Mouse (Mus musculus) limb, embryonic 11.5 days (tissue): ENCODE results near the gene Hivep3. TPM values are rescaled to one million over a fixed set of nuclear protein-coding genes. Genes with fewer than 3 reads are reported as not detected.

Experiments used
- ATAC-seq: fragments of 200-750 bp; cut with Nextera tagmentation; 2 replicates; pipeline ENCODE4 v1.8.0; 2017; ENCODE audit warnings: low read depth; ENCODE audit not compliant: insufficient number of reproducible peaks, low FRiP score, low TSS enrichment
- DNase-seq: peaks from one replicate; pipeline ENCODE4 v3.0.0-alpha.2; 2015; ENCODE audit warnings: low spot score
- H3K27ac ChIP-seq: fragments of 300-500 bp; sonication (generic); replicated peaks from 2 replicates; pipeline ENCODE4 v1.5.1; 2014; ENCODE audit warnings: low read depth, mild to moderate bottlenecking, low read length
- H3K27me3 ChIP-seq: fragments of 300-500 bp; sonication (generic); 2 replicates; pipeline ENCODE4 v1.6.1; 2014; ENCODE audit warnings: mild to moderate bottlenecking, low read length, mixed read lengths; ENCODE audit not compliant: control insufficient read depth, insufficient read depth
- H3K36me3 ChIP-seq: fragments of 300-500 bp; sonication (generic); 2 replicates; pipeline ENCODE4 v1.6.1; 2014; ENCODE audit warnings: mild to moderate bottlenecking, low read length, moderate library complexity, mixed read lengths; ENCODE audit not compliant: control insufficient read depth, insufficient read depth
- H3K4me1 ChIP-seq: fragments of 300-500 bp; sonication (generic); 2 replicates; pipeline ENCODE4 v1.6.1; 2014; ENCODE audit warnings: low read length, mixed read lengths; ENCODE audit not compliant: control insufficient read depth, insufficient read depth
- H3K4me2 ChIP-seq: fragments of 300-500 bp; sonication (generic); 2 replicates; pipeline ENCODE4 v1.6.1; 2014; ENCODE audit warnings: low read depth, mild to moderate bottlenecking, moderate library complexity; ENCODE audit not compliant: severe bottlenecking
- H3K4me3 ChIP-seq: fragments of 300-500 bp; sonication (generic); 2 replicates; pipeline ENCODE4 v1.5.1; 2014; ENCODE audit warnings: low read depth, low read length
- H3K9ac ChIP-seq: fragments of 300-500 bp; sonication (generic); 2 replicates; pipeline ENCODE4 v1.6.1; 2014; ENCODE audit warnings: mild to moderate bottlenecking, low read length
- H3K9me3 ChIP-seq: fragments of 300-500 bp; sonication (generic); 2 replicates; pipeline ENCODE4 v1.6.1; 2016; ENCODE audit warnings: low read length; ENCODE audit not compliant: control insufficient read depth
- WGBS: fragments of 180-500 bp; shearing (Covaris S2); extraction: QIAGEN DNeasy Blood & Tissue Kit; methylation state at CpG from one replicate; pipeline ENCODE4 v1.1.7; 2014; 5-methylcytosine and 5-hydroxymethylcytosine counted together
- polyA plus RNA-seq: library from polyadenylated mRNA; unstranded; fragments of >200 nt; fragmentation: Nextera tagmentation; extraction: Ambion mirVana; gene quantifications from 2 replicates; pipeline ENCODE4 v1.2.1, GENCODE M21; 2014

The Hivep3 gene
- polyA plus RNA-seq, 1 experiment from 2014 or later, result 0.55 TPM

DNA sequence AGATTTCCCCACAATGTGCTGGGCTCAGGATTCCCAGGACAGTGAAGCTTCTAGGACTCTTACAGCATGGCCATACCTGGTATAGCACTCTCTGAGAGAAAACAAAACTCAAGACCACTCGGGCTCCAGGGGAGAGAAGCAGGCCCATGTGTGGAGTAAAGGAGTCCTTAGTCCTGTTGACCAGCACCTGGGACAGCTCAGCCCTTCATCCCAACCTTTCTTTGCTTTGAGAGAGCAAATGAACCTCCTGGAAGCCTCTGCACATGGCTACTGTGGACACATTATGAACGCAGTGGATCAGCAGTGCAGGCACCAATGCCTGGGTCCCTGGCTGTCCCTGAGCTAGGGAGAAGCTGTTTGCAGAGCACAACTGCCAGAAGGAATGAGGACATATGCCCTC lies 181.5 kb downstream of the Hivep3 start:
- 82% methylated on average over 2 of the region's 2 CpGs for WGBS
- Histone ChIP-seq H3K9me3 (no peaks in the 10 kb centered on the region), H3K4me3 (no peak overlapping the region), H3K27ac (no peak overlapping the region), H3K4me1 (no peaks in the 10 kb centered on the region), H3K36me3 (no peaks in the 10 kb centered on the region), H3K9ac (no peak overlapping the region), H3K27me3 (no peaks in the 10 kb centered on the region), H3K4me2 (no peak overlapping the region)
- peak; percentile 30 for DNase-seq
- ATAC-seq, result no peak

DNA sequence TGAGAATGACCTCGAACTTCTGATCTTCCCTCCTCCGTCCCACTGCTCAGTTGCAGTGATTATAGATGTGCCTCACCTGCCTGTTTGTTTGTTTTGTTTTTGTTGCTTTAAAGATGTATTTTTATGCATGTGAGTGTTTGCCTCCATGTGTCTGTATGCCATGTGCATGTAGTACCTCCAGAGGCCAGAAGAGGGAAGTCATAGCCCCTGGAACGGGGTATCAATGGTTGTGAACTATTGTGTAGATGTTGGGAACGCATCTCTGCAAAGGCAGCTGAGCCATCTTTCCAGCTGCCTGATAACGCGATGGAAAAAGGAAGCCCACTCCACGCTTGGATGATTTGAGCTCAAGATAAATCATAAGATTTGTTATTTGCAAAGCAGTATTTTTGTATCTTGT lies 183.9 kb downstream of the Hivep3 start:
- no peak overlapping the region for H3K27ac ChIP-seq
- no peak overlapping the region for H3K4me3 ChIP-seq
- no peak for ATAC-seq
- no peak overlapping the region for H3K4me2 ChIP-seq
- H3K36me3 ChIP-seq, result no peaks in the 10 kb centered on the region
- no peaks in the 10 kb centered on the region for H3K9me3 ChIP-seq
- no peaks in the 10 kb centered on the region for H3K27me3 ChIP-seq
- H3K9ac ChIP-seq, result no peak overlapping the region
- H3K4me1 ChIP-seq, result no peaks in the 10 kb centered on the region
- 77% methylated on average over 7 of the region's 7 CpGs for WGBS
- peak; percentile 48 for DNase-seq

DNA sequence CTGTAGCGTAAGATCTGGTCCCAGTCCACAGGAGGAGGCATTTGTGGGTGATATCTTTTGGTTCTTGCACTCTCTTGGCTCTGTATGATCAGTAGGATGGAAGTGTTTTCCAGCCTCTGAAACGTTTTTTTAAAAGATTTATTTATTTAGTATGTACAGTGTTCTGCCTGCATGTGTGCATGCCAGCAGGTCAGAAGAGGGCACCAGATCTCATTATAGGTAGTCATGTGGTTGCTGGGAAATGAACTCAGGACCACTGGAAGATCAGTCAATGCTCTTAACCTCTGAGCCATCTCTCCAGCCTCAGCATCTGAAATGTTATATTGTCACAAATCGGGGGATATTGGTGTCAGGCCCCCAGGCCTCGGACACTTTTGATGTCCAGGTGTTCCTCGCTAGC lies 185.8 kb downstream of the Hivep3 start:
- WGBS, result 72% methylated on average over 5 of the region's 5 CpGs
- Histone ChIP-seq H3K27ac (no peak overlapping the region), H3K36me3 (no peaks in the 10 kb centered on the region), H3K4me3 (no peak overlapping the region), H3K9ac (no peak overlapping the region), H3K4me2 (no peak overlapping the region), H3K4me1 (no peaks in the 10 kb centered on the region), H3K9me3 (no peaks in the 10 kb centered on the region; the same call in 1 of the 2 replicates), H3K27me3 (no peaks in the 10 kb centered on the region)
- no peak for ATAC-seq
- DNase-seq, result no peak

DNA sequence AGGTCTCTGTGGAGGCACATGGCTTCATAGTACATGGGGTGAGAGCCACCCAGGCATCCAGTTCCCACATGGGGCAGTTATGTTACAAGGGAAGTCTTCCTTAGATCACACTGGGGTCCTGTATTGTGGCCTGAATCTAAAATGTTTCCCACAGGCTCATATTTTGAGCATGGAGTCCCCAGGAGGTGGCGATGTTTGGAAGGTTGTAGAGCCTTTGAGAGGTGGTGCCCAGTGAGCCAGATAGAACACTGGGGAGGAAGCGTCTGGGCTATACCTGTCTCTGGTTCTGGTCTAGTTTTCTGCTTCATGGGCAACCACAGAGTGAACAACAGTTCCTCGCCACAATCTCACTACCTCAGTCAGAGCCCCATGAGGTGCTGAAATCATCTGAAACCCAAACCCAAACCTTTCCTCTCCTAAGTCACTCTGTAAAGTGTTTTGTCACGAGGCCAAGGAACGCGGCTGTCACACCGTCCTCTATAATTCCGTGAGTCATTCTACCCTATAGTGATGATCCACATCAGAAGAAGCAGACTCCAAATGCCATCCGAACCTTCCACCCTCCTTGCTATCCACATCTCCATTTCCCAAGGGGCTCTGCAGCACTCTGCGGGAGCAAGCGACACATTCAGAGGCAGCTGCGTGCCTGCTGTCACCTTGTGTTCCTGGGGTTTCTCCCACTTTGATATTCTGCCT lies 187.6 kb downstream of the Hivep3 start:
- Histone ChIP-seq H3K4me2 (no peak overlapping the region), H3K27me3 (no peaks in the 10 kb centered on the region), H3K36me3 (no peaks in the 10 kb centered on the region), H3K27ac (no peak overlapping the region), H3K9ac (no peak overlapping the region), H3K9me3 (no peaks in the 10 kb centered on the region; the same call in 1 of the 2 replicates), H3K4me1 (no peaks in the 10 kb centered on the region), H3K4me3 (no peak overlapping the region)
- DNase-seq (no peak), ATAC-seq (no peak)
- 78% methylated on average over 12 of the region's 12 CpGs for WGBS

DNA sequence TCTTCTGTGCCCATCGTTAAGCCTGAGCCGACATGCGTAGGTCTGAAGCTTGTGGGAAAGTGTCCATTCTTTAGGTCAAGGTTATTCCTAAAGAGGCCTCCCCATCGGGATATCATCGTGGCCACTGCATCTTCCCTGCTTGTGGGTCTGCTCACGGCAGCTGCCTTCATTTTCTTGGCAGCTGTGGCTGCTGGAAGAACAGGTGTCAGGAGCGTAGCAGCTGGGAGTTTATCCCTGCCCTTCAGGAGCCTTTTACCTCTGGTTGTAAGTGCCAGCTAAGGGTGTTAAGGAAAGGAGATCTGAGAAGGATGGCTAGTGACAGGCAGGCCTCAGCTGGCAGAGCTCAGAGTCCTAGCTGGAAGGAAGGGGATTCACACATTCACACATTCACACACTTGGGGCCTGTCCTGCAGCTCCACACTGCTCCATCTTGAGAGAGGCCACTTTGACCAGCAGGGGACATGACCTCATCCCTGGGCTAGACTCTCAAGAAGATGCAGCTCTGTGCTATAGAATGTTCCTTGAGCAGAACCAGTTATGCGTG lies 188.2 kb downstream of the Hivep3 start:
- H3K36me3 ChIP-seq, result no peaks in the 10 kb centered on the region
- H3K27me3 ChIP-seq, result no peaks in the 10 kb centered on the region
- no peak overlapping the region for H3K4me2 ChIP-seq
- H3K4me1 ChIP-seq, result no peaks in the 10 kb centered on the region
- H3K9me3 ChIP-seq, result no peaks in the 10 kb centered on the region; the same call in 1 of the 2 replicates
- WGBS, result 74% methylated on average over 8 of the region's 8 CpGs
- no peak overlapping the region for H3K9ac ChIP-seq
- DNase-seq (no peak), ATAC-seq (no peak)
- H3K27ac ChIP-seq, result no peak overlapping the region
- no peak overlapping the region for H3K4me3 ChIP-seq

DNA sequence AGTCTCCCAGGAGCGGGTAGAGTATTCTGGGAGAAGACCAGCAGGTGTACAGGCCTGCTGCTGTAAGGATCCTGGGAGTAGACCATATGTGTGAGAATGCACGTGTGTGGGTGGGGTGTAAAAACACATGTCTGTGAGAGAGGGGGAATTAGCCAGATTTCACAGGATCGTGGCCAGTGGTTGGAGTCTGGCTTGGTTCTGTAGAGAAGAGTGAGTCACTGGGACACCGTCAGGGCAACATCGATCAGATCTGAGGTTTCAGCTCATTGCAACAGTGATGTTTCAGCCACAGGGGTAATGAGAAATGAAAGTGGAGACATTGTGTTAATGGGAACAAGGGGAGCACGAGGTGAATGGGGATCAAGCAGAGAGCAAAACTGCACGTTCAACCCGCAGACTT lies 189.4 kb downstream of the Hivep3 start:
- no peak overlapping the region for H3K4me2 ChIP-seq
- H3K9me3 ChIP-seq, result no peaks in the 10 kb centered on the region; the same call in 1 of the 2 replicates
- H3K27ac ChIP-seq, result no peak overlapping the region
- H3K27me3 ChIP-seq, result no peaks in the 10 kb centered on the region
- DNase-seq (no peak), ATAC-seq (no peak)
- 87% methylated on average over 8 of the region's 8 CpGs for WGBS
- no peak overlapping the region for H3K4me3 ChIP-seq
- H3K36me3 ChIP-seq, result no peaks in the 10 kb centered on the region
- H3K9ac ChIP-seq, result no peak overlapping the region
- H3K4me1 ChIP-seq, result no peaks in the 10 kb centered on the region

DNA sequence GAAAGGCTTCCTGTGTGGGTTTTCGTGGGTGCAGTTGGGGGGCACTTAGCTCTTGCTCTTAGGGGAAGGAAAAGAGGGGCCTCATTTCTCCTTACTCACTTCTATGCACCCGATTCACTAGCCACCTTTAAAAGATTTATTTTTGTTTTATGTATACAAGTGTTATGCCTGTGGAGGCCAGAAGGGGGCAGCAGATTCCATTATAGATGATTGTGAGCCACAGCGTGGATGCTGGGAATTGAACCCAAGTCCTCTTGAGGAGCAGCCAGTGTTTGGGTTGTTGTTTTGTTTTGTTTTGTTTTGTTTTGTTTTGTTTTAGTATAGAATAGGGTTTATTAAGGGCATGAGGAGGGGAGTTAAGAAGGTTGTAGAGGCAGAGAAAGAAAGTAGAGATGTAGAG lies 189.8 kb downstream of the Hivep3 start:
- ATAC-seq, result no peak
- Histone ChIP-seq H3K9ac (no peak overlapping the region), H3K4me2 (no peak overlapping the region), H3K36me3 (no peaks in the 10 kb centered on the region), H3K4me3 (no peak overlapping the region), H3K4me1 (no peaks in the 10 kb centered on the region), H3K9me3 (no peaks in the 10 kb centered on the region; the same call in 1 of the 2 replicates), H3K27ac (no peak overlapping the region), H3K27me3 (no peaks in the 10 kb centered on the region)
- 86% methylated on average over 3 of the region's 3 CpGs for WGBS
- DNase-seq, result no peak

DNA sequence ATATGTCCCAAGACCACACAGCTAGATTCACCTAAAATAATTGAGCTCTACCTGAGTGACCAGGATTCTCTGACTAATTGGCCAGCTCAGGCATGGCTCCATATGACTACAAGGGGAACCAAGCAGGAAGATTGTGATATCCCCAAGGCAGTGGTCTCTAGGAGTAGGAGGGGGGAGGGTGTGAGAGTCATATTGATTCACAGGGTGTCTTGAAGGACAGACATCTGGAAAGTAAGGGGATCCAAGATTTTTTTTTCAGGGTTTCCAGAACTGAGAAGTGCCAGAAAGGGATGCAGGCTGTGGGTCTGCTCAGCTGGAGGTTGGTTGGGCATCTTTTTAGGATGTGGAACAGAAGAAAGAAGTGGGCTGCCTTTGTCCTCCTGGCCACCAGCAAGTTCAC lies 191.5 kb downstream of the Hivep3 start:
- no peaks in the 10 kb centered on the region for H3K36me3 ChIP-seq
- no peak for ATAC-seq
- H3K4me2 ChIP-seq, result no peak overlapping the region
- no peaks in the 10 kb centered on the region for H3K27me3 ChIP-seq
- no peaks in the 10 kb centered on the region; the same call in 1 of the 2 replicates for H3K9me3 ChIP-seq
- no peak overlapping the region for H3K4me3 ChIP-seq
- H3K9ac ChIP-seq, result no peak overlapping the region
- no peaks in the 10 kb centered on the region for H3K4me1 ChIP-seq
- H3K27ac ChIP-seq, result no peak overlapping the region
- no peak for DNase-seq

DNA sequence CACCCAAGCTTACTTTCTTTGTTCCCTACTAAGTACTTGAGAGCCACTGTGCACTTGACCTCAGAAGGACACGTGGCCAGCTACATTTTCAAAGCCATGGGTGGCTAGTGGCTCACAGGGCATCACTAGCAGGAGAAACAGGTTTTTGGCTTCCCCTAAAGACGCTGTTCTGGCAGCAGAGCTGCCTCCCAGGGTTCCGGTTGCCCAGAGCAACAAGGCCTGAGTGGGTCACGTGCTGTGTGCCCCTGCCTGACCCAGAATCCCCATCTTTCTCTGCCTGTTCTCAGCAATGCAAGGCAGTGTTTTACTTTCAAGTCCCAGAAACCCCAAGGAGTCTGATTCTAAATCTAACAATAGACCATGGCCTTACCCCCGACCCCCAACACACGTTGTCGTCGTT lies 198.3 kb downstream of the Hivep3 start:
- DNase-seq, result no peak
- ATAC-seq, result no peak
- Histone ChIP-seq H3K27me3 (no peaks in the 10 kb centered on the region), H3K4me3 (no peak overlapping the region), H3K9ac (no peak overlapping the region), H3K27ac (no peak overlapping the region), H3K4me1 (no peaks in the 10 kb centered on the region), H3K9me3 (no peaks in the 10 kb centered on the region), H3K36me3 (no peaks in the 10 kb centered on the region), H3K4me2 (no peak overlapping the region)
- WGBS, result 45% methylated on average over 8 of the region's 8 CpGs
